Mouse (Mus musculus) erythroblast, embryonic 14.5 days (primary cell): ENCODE measurements around the gene Kmt2b.

Experiments
- GATA1 ChIP-seq: IDR thresholded peaks from 2 replicates; pipeline ENCODE4 v1.6.1; 2012; ENCODE audit warnings: low read length, inconsistent platforms, mixed read lengths
- TAL1 ChIP-seq: IDR thresholded peaks from 3 replicates; pipeline ENCODE4 v1.6.1; 2012; ENCODE audit warnings: low read length, inconsistent platforms, mixed read lengths

DNA sequence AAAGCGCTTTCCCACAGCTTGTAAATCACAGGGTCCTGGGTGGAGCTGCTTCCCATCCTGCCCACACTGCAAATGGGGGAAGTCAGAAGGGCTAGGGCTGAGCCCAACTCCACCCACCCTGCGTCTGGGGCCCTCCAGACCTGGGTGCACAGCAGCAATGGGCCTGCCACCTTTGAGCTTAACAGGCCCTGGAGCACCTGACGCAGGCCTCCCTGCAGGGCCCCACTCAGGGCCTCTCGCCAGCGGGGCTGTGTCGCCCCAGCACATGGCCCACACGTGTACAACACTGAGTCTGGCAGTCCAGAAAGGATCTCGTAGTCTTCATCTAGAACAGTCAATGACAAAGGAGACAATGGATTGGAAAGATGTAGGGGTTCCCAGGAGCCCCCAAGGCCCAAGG, 8.6 kb downstream of the Kmt2b start:
- TF ChIP-seq TAL1 (no peak), GATA1 (no peak)
